Mouse (Mus musculus) kidney, adult 2 months (tissue): ENCODE measurements around the gene 4930518I15Rik.
A peak's percentile ranks its signal among the peaks of the same experiment; 100 is the strongest.

Source experiments
- CTCF ChIP-seq: fragments of 200-500 bp; conservative IDR thresholded peaks from 2 replicates; pipeline ENCODE4 v1.5.1; 2011; ENCODE audit warnings: low read depth, mild to moderate bottlenecking, control low read depth, low read length, moderate library complexity, mixed read lengths; ENCODE audit not compliant: insufficient read depth, insufficient read length
- POLR2A ChIP-seq: fragments of 200-500 bp; IDR thresholded peaks from one replicate; pipeline ENCODE4 v1.6.1; 2011; ENCODE audit warnings: low read depth, low read length, control low read depth

DNA sequence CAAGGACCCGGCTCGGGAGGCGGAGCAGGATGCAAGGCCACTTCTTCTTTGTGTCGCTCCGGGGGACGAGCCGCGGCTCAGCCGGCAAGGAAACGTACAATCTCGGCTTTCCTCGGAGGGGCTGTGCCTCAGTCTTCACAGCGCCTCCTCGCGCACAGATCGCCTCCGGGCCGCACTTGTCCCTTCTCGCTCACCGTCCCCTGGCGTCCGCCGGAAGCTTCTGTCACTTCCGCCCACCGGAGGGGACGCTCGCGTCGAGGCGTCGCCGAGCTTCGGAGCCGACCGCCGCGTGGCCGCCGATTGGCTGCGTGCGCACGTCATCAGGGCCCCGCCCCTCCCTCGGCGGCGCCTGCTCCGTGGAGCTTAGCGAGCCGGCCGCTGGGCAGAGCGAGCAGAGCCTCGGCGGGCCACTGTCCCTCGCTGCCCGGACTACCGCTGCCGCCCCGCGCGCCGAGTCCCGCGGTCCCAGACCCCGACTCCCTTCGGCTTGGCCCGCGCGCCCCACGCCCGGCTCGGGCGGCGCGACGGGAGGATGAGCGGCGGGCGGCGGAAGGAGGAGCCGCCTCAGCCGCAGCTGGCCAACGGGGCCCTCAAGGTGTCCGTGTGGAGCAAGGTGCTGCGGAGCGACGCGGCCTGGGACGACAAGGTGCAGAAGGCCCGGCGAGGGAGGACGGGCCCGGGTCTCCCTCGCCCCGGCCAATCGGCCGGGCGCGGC, 5.2 kb upstream of the 4930518I15Rik start, which contains the start of gene Rab5if:
- TF ChIP-seq CTCF (peak; percentile 53), POLR2A (peak; percentile 31)
